ENCODE assay signal across 8 mouse cellular contexts in genomic region chr7:45642503-45643255, GRCm38 (mm10). TPM values are rescaled to one million over a fixed set of nuclear protein-coding genes. Genes with fewer than 3 reads are reported as not detected.
DNase-seq lines count a peak whose midpoint lies in the region; ATAC-seq and TF ChIP-seq lines count a peak whose summit lies in the region.

No protein-coding gene starts in this region.

- ATAC-seq in kidney, embryonic 16.5 days (ENCODE audit: low FRiP score, low TSS enrichment), result no peak
- no peak for ATAC-seq in embryonic facial prominence, embryonic 12.5 days (ENCODE audit: insufficient number of reproducible peaks, insufficient read depth, low FRiP score, low TSS enrichment)
- no peak for ATAC-seq in midbrain, postnatal 0 days (ENCODE audit: low FRiP score)

- H3K9me3 ChIP-seq in kidney, embryonic 16.5 days (ENCODE audit: low read length), result no peaks in the 10 kb centered on the region
- no peaks in the 10 kb centered on the region for H3K9me3 ChIP-seq in embryonic facial prominence, embryonic 12.5 days
- no peaks in the 10 kb centered on the region for H3K9me3 ChIP-seq in midbrain, postnatal 0 days (ENCODE audit: low read length)

- 27% methylated on average over 16 of the region's 16 CpGs for WGBS in kidney, embryonic 16.5 days
- 36% methylated on average over 16 of the region's 16 CpGs for WGBS in embryonic facial prominence, embryonic 12.5 days
- 35% methylated on average over 16 of the region's 16 CpGs for WGBS in midbrain, postnatal 0 days

- no peaks in the 10 kb centered on the region for H3K36me3 ChIP-seq in kidney, embryonic 16.5 days (ENCODE audit: insufficient read depth, low read length)
- no peaks in the 10 kb centered on the region for H3K36me3 ChIP-seq in embryonic facial prominence, embryonic 12.5 days
- H3K36me3 ChIP-seq in midbrain, postnatal 0 days (ENCODE audit: insufficient read depth, low read length), result no peaks in the 10 kb centered on the region

- peak overlapping the region; percentile 92 for H3K27ac ChIP-seq in kidney, embryonic 16.5 days (ENCODE audit: low read length)
- H3K27ac ChIP-seq in embryonic facial prominence, embryonic 12.5 days, result peak overlapping the region; percentile 93
- H3K27ac ChIP-seq in midbrain, postnatal 0 days (ENCODE audit: low read depth, low read length), result peak overlapping the region; percentile 87

- H3K4me3 ChIP-seq in kidney, embryonic 16.5 days (ENCODE audit: low read length), result peak overlapping the region; percentile 53
- peak overlapping the region; percentile 49 for H3K4me3 ChIP-seq in embryonic facial prominence, embryonic 12.5 days
- H3K4me3 ChIP-seq in midbrain, postnatal 0 days (ENCODE audit: low read depth, low read length), result peak overlapping the region; percentile 42

- peak overlapping the region; percentile 77 for H3K4me2 ChIP-seq in kidney, embryonic 16.5 days (replicated peaks; ENCODE audit: low read depth, low read length)
- peak overlapping the region; percentile 68 for H3K4me2 ChIP-seq in embryonic facial prominence, embryonic 12.5 days (replicated peaks)
- H3K4me2 ChIP-seq in midbrain, postnatal 0 days (ENCODE audit: low read depth, low read length, poor library complexity, severe bottlenecking), result peak overlapping the region; percentile 84

- H3K9ac ChIP-seq in kidney, embryonic 16.5 days (replicated peaks; ENCODE audit: low read length), result peak overlapping the region; percentile 83
- H3K9ac ChIP-seq in embryonic facial prominence, embryonic 12.5 days, result peak overlapping the region; percentile 69
- H3K9ac ChIP-seq in midbrain, postnatal 0 days (replicated peaks; ENCODE audit: low read length, poor library complexity, severe bottlenecking), result peak overlapping the region; percentile 76

- H3K4me1 ChIP-seq in kidney, embryonic 16.5 days (ENCODE audit: insufficient read depth, low read length), result peaks cover 55% of the 10 kb centered on the region
- H3K4me1 ChIP-seq in embryonic facial prominence, embryonic 12.5 days, result peaks cover 36% of the 10 kb centered on the region
- H3K4me1 ChIP-seq in midbrain, postnatal 0 days (ENCODE audit: insufficient read depth, low read length), result peaks cover 14% of the 10 kb centered on the region; the same call in 1 of the 2 replicates

- H3K27me3 ChIP-seq in kidney, embryonic 16.5 days (ENCODE audit: insufficient read depth, low read length), result no peaks in the 10 kb centered on the region
- H3K27me3 ChIP-seq in embryonic facial prominence, embryonic 12.5 days, result no peaks in the 10 kb centered on the region
- no peaks in the 10 kb centered on the region for H3K27me3 ChIP-seq in midbrain, postnatal 0 days (ENCODE audit: insufficient read depth, low read length)

- TF ChIP-seq CTCF in midbrain, postnatal 0 days (IDR thresholded peaks at IDR 0.05), result no peak

- no peak for DNase-seq in kidney, adult 18-20 months
- peak; percentile 46 for DNase-seq in induced T-regulatory cell, adult 2 months (ENCODE audit: low read depth)
- DNase-seq in midbrain, postnatal 0 days (ENCODE audit: low spot score), result no peak
- no peak for DNase-seq in urinary bladder, postnatal 4 days (ENCODE audit: low spot score in 2 of 2)
- DNase-seq in layer of hippocampus, adult 9-11 months, result no peak
- DNase-seq in kidney, postnatal 14 days, result no peak

RNA-seq across cellular contexts. Expression of gene Mamstr, which starts 2.9 kb away (rescaled TPM):
- 8.0 and 9.0 TPM in 2 replicates for polyA plus RNA-seq in kidney, embryonic 16.5 days (2015; fragmentation: Nextera tagmentation; extraction: Ambion mirVana)
- polyA plus RNA-seq in embryonic facial prominence, embryonic 12.5 days (2016; fragmentation: Nextera tagmentation; extraction: Ambion mirVana), result 4.0 and 5.4 TPM in 2 replicates
- total RNA-seq in midbrain, postnatal 0 days (2014; rRNA removed), result 2.7 and 3.3 TPM in 2 replicates
- polyA plus RNA-seq in midbrain, postnatal 0 days (2015; fragmentation: Nextera tagmentation; extraction: Ambion mirVana), result 2.8 and 3.0 TPM in 2 replicates

RNA-seq across cellular contexts. Expression of gene Rasip1, which starts 15.4 kb away (rescaled TPM):
- polyA plus RNA-seq in kidney, embryonic 16.5 days (2015; fragmentation: Nextera tagmentation; extraction: Ambion mirVana), result 11.6 and 13.0 TPM in 2 replicates
- 16.4 and 16.8 TPM in 2 replicates for polyA plus RNA-seq in embryonic facial prominence, embryonic 12.5 days (2016; fragmentation: Nextera tagmentation; extraction: Ambion mirVana)
- total RNA-seq in midbrain, postnatal 0 days (2014; rRNA removed), result 36.0 and 38.5 TPM in 2 replicates
- polyA plus RNA-seq in midbrain, postnatal 0 days (2015; fragmentation: Nextera tagmentation; extraction: Ambion mirVana), result 24.0 and 25.1 TPM in 2 replicates

RNA-seq across cellular contexts. Expression of gene Izumo1, which starts 21.1 kb away (rescaled TPM):
- 0.13 and 0.14 TPM in 2 replicates for polyA plus RNA-seq in kidney, embryonic 16.5 days (2015; fragmentation: Nextera tagmentation; extraction: Ambion mirVana)
- polyA plus RNA-seq in embryonic facial prominence, embryonic 12.5 days (2016; fragmentation: Nextera tagmentation; extraction: Ambion mirVana), result 0.10 and 0.23 TPM in 2 replicates
- total RNA-seq in midbrain, postnatal 0 days (2014; rRNA removed), result 0.11 TPM in 1 of 2 replicates, not detected in the other
- polyA plus RNA-seq in midbrain, postnatal 0 days (2015; fragmentation: Nextera tagmentation; extraction: Ambion mirVana), result 0.11 TPM in 1 of 2 replicates, not detected in the other

RNA-seq across cellular contexts. Expression of gene Fut2, which starts 23.5 kb away (rescaled TPM):
- polyA plus RNA-seq in kidney, embryonic 16.5 days (2015; fragmentation: Nextera tagmentation; extraction: Ambion mirVana), result 0.32 and 0.57 TPM in 2 replicates
- polyA plus RNA-seq in embryonic facial prominence, embryonic 12.5 days (2016; fragmentation: Nextera tagmentation; extraction: Ambion mirVana), result 0.27 and 0.51 TPM in 2 replicates
- total RNA-seq in midbrain, postnatal 0 days (2014; rRNA removed), result 0.99 TPM in 1 of 2 replicates, not detected in the other
- polyA plus RNA-seq in midbrain, postnatal 0 days (2015; fragmentation: Nextera tagmentation; extraction: Ambion mirVana), result 0.27 and 0.29 TPM in 2 replicates

RNA-seq across cellular contexts. Expression of gene Fut1, which starts 25.6 kb away (rescaled TPM):
- 0.27 and 0.32 TPM in 2 replicates for polyA plus RNA-seq in kidney, embryonic 16.5 days (2015; fragmentation: Nextera tagmentation; extraction: Ambion mirVana)
- 0.56 and 0.61 TPM in 2 replicates for polyA plus RNA-seq in embryonic facial prominence, embryonic 12.5 days (2016; fragmentation: Nextera tagmentation; extraction: Ambion mirVana)
- not detected in 2 replicates for total RNA-seq in midbrain, postnatal 0 days (2014; rRNA removed)
- polyA plus RNA-seq in midbrain, postnatal 0 days (2015; fragmentation: Nextera tagmentation; extraction: Ambion mirVana), result not detected in 2 replicates
